In the genomic region with DNA sequence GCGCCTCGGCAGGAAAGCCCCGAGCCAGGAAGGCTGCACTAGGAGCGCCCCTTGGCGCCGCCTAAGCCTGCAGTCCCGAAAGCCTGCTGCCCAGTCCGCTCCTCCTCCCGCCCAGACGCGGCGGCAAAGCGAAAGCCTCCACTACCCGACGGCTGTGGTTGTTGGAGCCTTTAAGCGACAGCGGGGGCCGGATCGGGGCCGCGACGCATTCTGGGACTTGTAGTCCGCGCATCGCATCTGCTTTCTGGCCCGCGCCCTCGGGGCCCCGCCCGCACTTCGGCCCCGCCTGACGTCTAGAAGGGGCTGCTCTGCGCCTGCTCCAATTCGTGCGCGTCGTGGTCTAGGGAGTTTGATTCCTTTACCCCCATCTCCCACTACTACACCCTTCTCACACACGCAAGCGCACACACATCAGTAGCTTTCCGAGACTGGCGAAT, we compare ENCODE assay signal across 8 mouse cellular contexts. TPM values are rescaled to one million over a fixed set of nuclear protein-coding genes. Genes with fewer than 3 reads are reported as not detected.
A peak's percentile ranks its signal among the peaks of the same experiment; 100 is the strongest.
DNase-seq lines count a peak whose midpoint lies in the region; ATAC-seq lines count a peak whose summit lies in the region.

A gene (minus strand): TSS at position 77 of the 437 bp plus-strand sequence.

- DNase-seq in CD4-positive helper T cell, adult 2 months (ENCODE audit: low read depth, low spot score), result peak; percentile 94
- DNase-seq in brain, embryonic 18.5 days (ENCODE audit: low read depth, low spot score), result peak; percentile 91
- DNase-seq in kidney, postnatal 10 days, result peak; percentile 97
- DNase-seq in natural killer cell, adult 2 months (ENCODE audit: low spot score in 2 of 2), result peak; percentile 85 to 87

- no peaks in the 10 kb centered on the region for H3K27me3 ChIP-seq in heart, embryonic 13.5 days (replicated peaks)
- no peaks in the 10 kb centered on the region for H3K27me3 ChIP-seq in liver, embryonic 12.5 days (replicated peaks)
- H3K27me3 ChIP-seq in stomach, embryonic 15.5 days (replicated peaks), result no peaks in the 10 kb centered on the region

- H3K4me1 ChIP-seq in heart, embryonic 13.5 days, result peaks cover 48% of the 10 kb centered on the region
- peaks cover 47% of the 10 kb centered on the region for H3K4me1 ChIP-seq in liver, embryonic 12.5 days
- H3K4me1 ChIP-seq in stomach, embryonic 15.5 days, result peaks cover 14% of the 10 kb centered on the region; the same call in 1 of the 2 replicates

- H3K9ac ChIP-seq in heart, embryonic 13.5 days, result peak within 1 kb of the TSS; percentile 96
- peak within 1 kb of the TSS; percentile 90 for H3K9ac ChIP-seq in liver, embryonic 12.5 days
- peak within 1 kb of the TSS; percentile 88 for H3K9ac ChIP-seq in stomach, embryonic 15.5 days

- H3K4me3 ChIP-seq in heart, embryonic 13.5 days, result peak within 1 kb of the TSS; percentile 85
- peak within 1 kb of the TSS; percentile 87 for H3K4me3 ChIP-seq in liver, embryonic 12.5 days
- H3K4me3 ChIP-seq in stomach, embryonic 15.5 days (replicated peaks), result peak within 1 kb of the TSS; percentile 94

- ATAC-seq in erythroid progenitor cell, adult 5-6 weeks (replicated peaks; ENCODE audit: low FRiP score, poor library complexity, severe bottlenecking), result peak; percentile 95
- ATAC-seq in heart, embryonic 13.5 days (ENCODE audit: extremely low read depth, insufficient number of reproducible peaks, low FRiP score, low TSS enrichment), result peak; percentile 86
- peak; percentile 94 for ATAC-seq in liver, embryonic 12.5 days
- peak; percentile 94 for ATAC-seq in stomach, embryonic 15.5 days (ENCODE audit: insufficient read depth, low FRiP score, low read depth)

- H3K27ac ChIP-seq in heart, embryonic 13.5 days (replicated peaks), result peak within 1 kb of the TSS; percentile 91
- peak within 1 kb of the TSS; percentile 80 for H3K27ac ChIP-seq in liver, embryonic 12.5 days
- peak within 1 kb of the TSS; percentile 93 for H3K27ac ChIP-seq in stomach, embryonic 15.5 days

- H3K4me2 ChIP-seq in heart, embryonic 13.5 days, result peak within 1 kb of the TSS; percentile 85
- H3K4me2 ChIP-seq in liver, embryonic 12.5 days, result peak within 1 kb of the TSS; percentile 97
- H3K4me2 ChIP-seq in stomach, embryonic 15.5 days, result peak within 1 kb of the TSS; percentile 77

- no peaks in the 10 kb centered on the region for H3K36me3 ChIP-seq in heart, embryonic 13.5 days
- H3K36me3 ChIP-seq in liver, embryonic 12.5 days, result no peaks in the 10 kb centered on the region
- H3K36me3 ChIP-seq in stomach, embryonic 15.5 days, result no peaks in the 10 kb centered on the region

- WGBS in heart, embryonic 13.5 days, result under 1% methylated on average over 42 of the region's 42 CpGs
- WGBS in liver, embryonic 12.5 days (ENCODE audit: insufficient replicate concordance), result 1% methylated on average over 42 of the region's 42 CpGs
- WGBS in stomach, embryonic 15.5 days, result under 1% methylated on average over 41 of the region's 42 CpGs

- H3K9me3 ChIP-seq in heart, embryonic 13.5 days, result no peaks in the 10 kb centered on the region
- no peaks in the 10 kb centered on the region for H3K9me3 ChIP-seq in liver, embryonic 12.5 days (replicated peaks)
- no peaks in the 10 kb centered on the region for H3K9me3 ChIP-seq in stomach, embryonic 15.5 days

RNA-seq across cellular contexts. Expression of the gene that starts here (rescaled TPM):
- total RNA-seq in erythroid progenitor cell, adult 5-6 weeks (2015; ENCODE audit: low replicate concordance), result 2.2 and 4.2 TPM in 2 replicates
- 0.51 and 1.5 TPM in 2 replicates for total RNA-seq in erythroid progenitor cell, adult 5-6 weeks (2017; ENCODE audit: low replicate concordance)
- 2.2 and 2.4 TPM in 2 replicates for polyA plus RNA-seq in heart, embryonic 13.5 days (2015; fragmentation: Nextera tagmentation; extraction: Ambion mirVana)
- polyA plus RNA-seq in liver, embryonic 12.5 days (2016; fragmentation: Nextera tagmentation; extraction: Ambion mirVana), result 2.4 and 3.1 TPM in 2 replicates
- 2.8 and 3.2 TPM in 2 replicates for polyA plus RNA-seq in stomach, embryonic 15.5 days (2015; fragmentation: Nextera tagmentation; extraction: Ambion mirVana)

Comparison
In these comparisons a context has a peak if more than half of its experiments do, and no peak if none do; other contexts are left out.
1. Peak in every context shown above with its lines: DNase-seq, ATAC-seq, H3K4me3 ChIP-seq and H3K27ac ChIP-seq.